Mouse (Mus musculus): Measurements from ENCODE around the gene Skap1.
"Not testable (repeated sequence)": the region's sequence is repeated elsewhere in the genome, so short reads cannot be mapped to it uniquely, and the experiment has no call there.

DNA sequence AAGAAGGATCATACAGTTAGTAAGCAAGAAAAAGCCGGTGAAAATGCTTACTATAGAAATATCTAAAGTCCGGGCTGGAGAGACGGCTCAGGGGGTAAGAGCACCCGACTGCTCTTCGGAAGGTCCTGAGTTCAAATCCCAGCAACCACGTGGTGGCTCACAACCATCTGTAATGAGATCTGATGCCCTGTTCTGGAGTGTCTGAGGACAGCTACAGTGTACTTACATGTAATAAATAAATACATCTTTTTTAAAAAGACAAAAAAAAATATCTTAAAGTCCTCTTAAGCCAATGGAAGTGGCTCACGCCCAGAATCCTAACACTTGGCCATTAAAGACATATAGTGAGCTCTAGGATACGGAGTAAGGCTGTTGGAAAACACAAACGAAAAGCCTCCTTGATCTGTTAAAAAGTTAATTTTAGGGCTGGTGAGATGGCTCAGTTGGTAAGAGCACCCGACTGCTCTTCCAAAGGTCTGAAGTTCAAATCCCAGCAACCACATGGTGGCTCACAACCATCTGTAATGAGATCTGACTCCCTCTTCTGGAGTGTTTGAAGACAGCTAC, 313.8 kb downstream of the Skap1 start:
- not testable (repeated sequence) for TF ChIP-seq ZC3H11A (IDR thresholded peaks at IDR 0.05; ENCODE audit: low read depth, low read length); POLR2AphosphoS2 (IDR thresholded peaks at IDR 0.05; ENCODE audit: low read length); ETS1 (IDR thresholded peaks at IDR 0.05; ENCODE audit: low read depth, low read length); USF1 (IDR thresholded peaks at IDR 0.05; ENCODE audit: low read depth, low read length); TAL1 (IDR thresholded peaks at IDR 0.05; ENCODE audit: low read length); EP300 (IDR thresholded peaks at IDR 0.05; ENCODE audit: low read depth in 1 of 2, low read length in 2 of 2); KAT2A (conservative IDR thresholded peaks at IDR 0.05; ENCODE audit: low read depth, low read length); SIN3A (IDR thresholded peaks at IDR 0.05; ENCODE audit: low read length); HCFC1 (IDR thresholded peaks at IDR 0.05; ENCODE audit: low read depth, low read length); E2F4 (IDR thresholded peaks at IDR 0.05; ENCODE audit: borderline replicate concordance, low read depth, low read length)
- TF ChIP-seq CTCF (IDR thresholded peaks at IDR 0.05 in 2 of 3, conservative IDR thresholded peaks at IDR 0.05 in 1 of 3; ENCODE audit: control insufficient read depth in 1 of 3, insufficient read depth in 1 of 3, low read depth in 2 of 3, low read length in 3 of 3, poor library complexity in 1 of 3, severe bottlenecking in 1 of 3) = peak in 1 of 3 experiments; percentile 19; a peak in 1 of 6 replicates
